Mouse (Mus musculus): ENCODE measurements at regions not wholly inside any gene's neighbourhood (a gene's known extent, or its start where the extent isn't known, plus 50 kb on each side); places are given as distances from the start of the nearest gene placed in this dataset.

GRCm38 (mm10) chr10:39224449-39225094 is 61.0 kb upstream of the Ccn6 start:
- no peak for TF ChIP-seq CTCF (IDR thresholded peaks at IDR 0.05; ENCODE audit: borderline replicate concordance, insufficient read depth, low read length)
- no peak for TF ChIP-seq POLR2A (IDR thresholded peaks at IDR 0.05; ENCODE audit: low read depth, low read length)

All from embryonic fibroblast, embryonic 13.5 days (primary cell).